Mouse (Mus musculus) midbrain, embryonic 14.5 days (tissue): Measurements from ENCODE around the gene Ccr7. TPM values are rescaled to one million over a fixed set of nuclear protein-coding genes. Genes with fewer than 3 reads are reported as not detected.

ENCODE experiments used
- ATAC-seq: fragments of 200-750 bp; cut with Nextera tagmentation; 2 replicates; pipeline ENCODE4 v1.8.0; 2017; ENCODE audit warnings: moderate number of reproducible peaks, moderate library complexity; ENCODE audit not compliant: low FRiP score, low TSS enrichment
- DNase-seq: peaks from one replicate; pipeline ENCODE4 v3.0.0-alpha.2; 2015
- H3K27ac ChIP-seq: fragments of 300-500 bp; sonication (generic); replicated peaks from 2 replicates; pipeline ENCODE4 v1.5.1; 2014; ENCODE audit warnings: mild to moderate bottlenecking, low read depth, low read length, moderate library complexity
- H3K27me3 ChIP-seq: fragments of 300-500 bp; sonication (generic); 2 replicates; pipeline ENCODE4 v1.6.1; 2014; ENCODE audit warnings: low read length, control low read depth, mixed read lengths; ENCODE audit not compliant: control insufficient read depth, insufficient read depth
- H3K36me3 ChIP-seq: fragments of 300-500 bp; sonication (generic); 2 replicates; pipeline ENCODE4 v1.6.1; 2014; ENCODE audit warnings: low read length, control low read depth; ENCODE audit not compliant: control insufficient read depth, insufficient read depth
- H3K4me1 ChIP-seq: fragments of 300-500 bp; sonication (generic); 2 replicates; pipeline ENCODE4 v1.6.1; 2014; ENCODE audit warnings: mild to moderate bottlenecking, antibody characterized with exemption, low read length, control low read depth; ENCODE audit not compliant: control insufficient read depth, insufficient read depth
- H3K4me2 ChIP-seq: fragments of 300-500 bp; sonication (generic); 2 replicates; pipeline ENCODE4 v1.6.1; 2014; ENCODE audit warnings: mild to moderate bottlenecking, low read length, moderate library complexity
- H3K4me3 ChIP-seq: fragments of 300-500 bp; sonication (generic); replicated peaks from 2 replicates; pipeline ENCODE4 v1.5.1; 2014; ENCODE audit warnings: low read depth, low read length
- H3K9ac ChIP-seq: fragments of 300-500 bp; sonication (generic); replicated peaks from 2 replicates; pipeline ENCODE4 v1.6.1; 2014; ENCODE audit warnings: mild to moderate bottlenecking, low read length, moderate library complexity
- H3K9me3 ChIP-seq: fragments of 300-500 bp; sonication (generic); 2 replicates; pipeline ENCODE4 v1.6.1; 2016; ENCODE audit warnings: low read length, control low read depth, mixed read lengths; ENCODE audit not compliant: control insufficient read depth
- WGBS: fragments of 180-500 bp; shearing (Covaris S2); extraction: QIAGEN DNeasy Blood & Tissue Kit; methylation state at CpG from one replicate; pipeline ENCODE4 v1.1.7; 2014; 5-methylcytosine and 5-hydroxymethylcytosine counted together
- polyA plus RNA-seq: library from polyadenylated mRNA; unstranded; fragments of >200 nt; fragmentation: Nextera tagmentation; extraction: Ambion mirVana; gene quantifications from 2 replicates; pipeline ENCODE4 v1.2.1, GENCODE M21; 2014

The Ccr7 gene
- 0.45 TPM in 1 of 2 replicates, not detected in the other for polyA plus RNA-seq

GRCm38 (mm10) chr11:99154987-99155641 is at the start of gene Ccr7:
Gene Ccr7 (minus strand): TSS chr11:99155077.
- H3K9me3 ChIP-seq, result no peaks in the 10 kb centered on the region
- no peaks in the 10 kb centered on the region for H3K36me3 ChIP-seq
- H3K27ac ChIP-seq, result no peak within 1 kb of the TSS
- no peak within 1 kb of the TSS for H3K4me2 ChIP-seq
- H3K9ac ChIP-seq, result no peak within 1 kb of the TSS
- no peak within 1 kb of the TSS for H3K4me3 ChIP-seq
- WGBS, result 80% methylated on average over 12 of the region's 12 CpGs
- no peak for ATAC-seq
- no peaks in the 10 kb centered on the region for H3K27me3 ChIP-seq
- H3K4me1 ChIP-seq, result no peaks in the 10 kb centered on the region
- DNase-seq, result no peak

GRCm38 (mm10) chr11:99189154-99189582 is 34.3 kb upstream of the Ccr7 start:
- H3K4me3 ChIP-seq, result no peak overlapping the region
- no peak overlapping the region for H3K9ac ChIP-seq
- no peaks in the 10 kb centered on the region for H3K27me3 ChIP-seq
- no peaks in the 10 kb centered on the region for H3K36me3 ChIP-seq
- no peak overlapping the region for H3K27ac ChIP-seq
- H3K9me3 ChIP-seq, result no peaks in the 10 kb centered on the region
- no peak overlapping the region for H3K4me2 ChIP-seq
- no peaks in the 10 kb centered on the region for H3K4me1 ChIP-seq
- peak; percentile 77 for DNase-seq
- no peak for ATAC-seq
- 28% methylated on average over 14 of the region's 14 CpGs for WGBS

DNA sequence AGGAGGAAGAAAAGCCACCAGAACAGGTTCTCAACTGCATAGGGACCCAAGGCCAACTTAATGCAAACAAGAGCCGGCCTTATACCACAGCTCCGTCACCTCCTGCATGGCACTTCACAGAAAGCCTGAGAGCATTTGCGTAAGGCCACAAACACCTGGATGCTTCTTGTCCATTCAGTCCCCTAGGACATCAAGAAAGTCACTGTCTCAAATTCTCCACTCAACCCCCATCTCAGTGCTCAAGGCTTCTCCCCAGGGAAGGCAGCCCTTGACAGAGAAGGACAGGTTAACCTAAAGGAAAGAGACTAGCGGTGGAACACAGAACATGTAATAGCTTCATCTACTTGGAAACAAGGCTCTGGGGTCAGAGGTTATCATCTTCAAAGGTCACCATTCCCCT is 32.5 kb upstream of the Ccr7 start:
- H3K36me3 ChIP-seq, result no peaks in the 10 kb centered on the region
- no peak overlapping the region for H3K27ac ChIP-seq
- no peak overlapping the region for H3K9ac ChIP-seq
- ATAC-seq (no peak), DNase-seq (no peak)
- WGBS, result 94% methylated on average over 4 of the region's 4 CpGs
- H3K9me3 ChIP-seq, result no peaks in the 10 kb centered on the region
- no peak overlapping the region for H3K4me3 ChIP-seq
- no peaks in the 10 kb centered on the region for H3K27me3 ChIP-seq
- no peak overlapping the region for H3K4me2 ChIP-seq
- H3K4me1 ChIP-seq, result no peaks in the 10 kb centered on the region

DNA sequence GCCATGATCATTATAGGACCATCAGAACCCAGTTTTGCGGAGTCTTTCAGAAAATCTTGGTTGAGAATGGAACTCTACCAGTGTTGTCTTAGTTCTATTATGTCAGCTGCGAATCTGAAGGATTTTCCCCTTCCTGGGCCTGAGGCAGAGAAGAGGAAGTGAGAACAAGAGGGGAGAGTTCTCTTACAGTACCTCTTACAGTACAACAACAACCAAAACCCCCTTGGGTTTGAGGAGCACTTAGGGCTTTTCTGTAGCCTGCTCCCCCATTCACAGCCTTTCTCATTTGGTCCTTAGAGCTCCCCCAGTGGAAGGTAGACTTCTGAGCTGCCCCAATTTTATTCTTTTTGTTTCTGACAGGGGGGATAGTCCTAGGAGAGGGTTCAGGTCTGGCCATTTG is 32.0 kb upstream of the Ccr7 start:
- no peaks in the 10 kb centered on the region for H3K36me3 ChIP-seq
- no peaks in the 10 kb centered on the region for H3K27me3 ChIP-seq
- no peak overlapping the region for H3K27ac ChIP-seq
- no peak overlapping the region for H3K4me2 ChIP-seq
- ATAC-seq (no peak), DNase-seq (no peak)
- H3K4me3 ChIP-seq, result no peak overlapping the region
- WGBS, result 78% methylated on average over 2 of the region's 2 CpGs
- H3K9me3 ChIP-seq, result no peaks in the 10 kb centered on the region
- no peak overlapping the region for H3K9ac ChIP-seq
- H3K4me1 ChIP-seq, result no peaks in the 10 kb centered on the region

DNA sequence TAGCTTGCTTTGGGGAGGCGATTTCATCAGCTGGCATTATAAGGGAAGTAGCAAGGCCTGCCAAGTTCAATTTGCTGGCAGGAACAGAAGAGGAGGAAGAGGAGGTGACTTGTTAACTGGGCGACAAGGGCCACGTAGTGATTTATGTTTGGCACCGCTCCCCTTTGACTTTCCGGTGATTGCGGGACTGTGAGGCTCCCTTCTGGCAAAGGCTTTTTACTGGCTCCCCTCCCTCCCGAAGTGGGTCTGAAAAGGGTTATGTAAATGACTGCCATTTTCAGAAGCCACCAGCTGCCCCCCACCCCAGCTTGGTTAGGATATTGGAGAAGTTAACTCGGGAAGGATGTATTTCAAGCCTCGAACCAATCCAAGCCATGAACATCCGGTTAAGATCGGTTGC is 27.7 kb upstream of the Ccr7 start:
- WGBS, result 79% methylated on average over 11 of the region's 11 CpGs
- Histone ChIP-seq H3K9ac (no peak overlapping the region), H3K27ac (no peak overlapping the region), H3K36me3 (no peaks in the 10 kb centered on the region), H3K4me1 (no peaks in the 10 kb centered on the region), H3K4me3 (no peak overlapping the region), H3K9me3 (no peaks in the 10 kb centered on the region), H3K27me3 (no peaks in the 10 kb centered on the region), H3K4me2 (no peak overlapping the region)
- DNase-seq, result no peak
- ATAC-seq, result no peak

GRCm38 (mm10) chr11:99180071-99180470 is 25.2 kb upstream of the Ccr7 start:
- WGBS, result 84% methylated on average over 5 of the region's 5 CpGs
- H3K9ac ChIP-seq, result no peak overlapping the region
- no peaks in the 10 kb centered on the region for H3K9me3 ChIP-seq
- no peaks in the 10 kb centered on the region for H3K4me1 ChIP-seq
- H3K4me2 ChIP-seq, result no peak overlapping the region
- ATAC-seq, result no peak
- H3K27ac ChIP-seq, result no peak overlapping the region
- no peak overlapping the region for H3K4me3 ChIP-seq
- DNase-seq, result no peak
- H3K36me3 ChIP-seq, result no peaks in the 10 kb centered on the region
- no peaks in the 10 kb centered on the region for H3K27me3 ChIP-seq

- WGBS, result 65% methylated on average over 2 of the region's 3 CpGs
- no peak overlapping the region for H3K4me3 ChIP-seq
- no peaks in the 10 kb centered on the region for H3K27me3 ChIP-seq
- no peaks in the 10 kb centered on the region for H3K36me3 ChIP-seq
- H3K27ac ChIP-seq, result no peak overlapping the region
- DNase-seq (no peak), ATAC-seq (no peak)
- H3K9ac ChIP-seq, result no peak overlapping the region
- no peak overlapping the region for H3K4me2 ChIP-seq
- H3K9me3 ChIP-seq, result no peaks in the 10 kb centered on the region
- no peaks in the 10 kb centered on the region for H3K4me1 ChIP-seq
Measured at GRCm38 (mm10) chr11:99177925-99178198, 23.0 kb upstream of the Ccr7 start.

DNA sequence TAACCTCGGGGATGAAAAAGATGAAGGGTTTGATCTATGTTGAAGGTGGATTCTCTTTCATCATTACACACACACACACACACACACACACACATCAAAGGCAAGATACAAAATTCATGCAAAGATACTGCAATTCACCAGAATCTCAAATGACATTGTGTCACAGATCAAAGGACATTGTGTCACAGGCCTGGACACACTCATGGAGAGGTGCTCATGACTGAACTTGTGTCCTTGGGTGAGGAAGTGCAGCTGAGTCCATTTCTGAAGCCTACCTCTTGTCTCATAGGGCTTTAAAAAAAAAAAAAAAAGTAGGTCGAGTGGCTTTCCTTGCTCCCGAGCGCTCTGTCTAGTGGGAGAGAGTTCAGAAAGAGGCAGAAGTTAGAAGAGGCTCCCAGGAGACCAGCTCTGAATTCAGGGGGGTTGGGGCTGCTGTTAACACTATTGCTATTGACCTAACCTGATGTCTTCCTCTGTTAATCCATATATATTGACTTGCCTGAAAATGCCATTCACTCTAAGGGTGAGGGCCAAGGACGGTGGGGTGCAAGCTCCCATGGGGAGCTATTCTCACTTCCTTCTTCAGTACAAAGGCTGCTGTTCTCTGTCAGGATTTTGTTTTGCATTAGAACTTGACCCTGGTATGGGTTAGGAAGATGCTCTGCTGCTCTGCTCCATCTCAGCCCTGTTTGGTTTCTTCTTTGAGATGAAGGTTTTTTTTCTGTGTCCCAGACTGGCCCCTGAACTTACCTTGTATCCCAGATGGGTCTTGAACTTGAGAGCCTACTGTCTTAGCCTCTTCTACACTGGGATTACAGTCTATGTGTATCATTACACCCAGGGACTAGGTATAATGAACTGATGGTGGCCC is 22.4 kb upstream of the Ccr7 start:
- ATAC-seq (no peak), DNase-seq (no peak)
- Histone ChIP-seq H3K27me3 (no peaks in the 10 kb centered on the region), H3K4me3 (no peak overlapping the region), H3K9me3 (no peaks in the 10 kb centered on the region), H3K4me2 (no peak overlapping the region), H3K36me3 (no peaks in the 10 kb centered on the region), H3K4me1 (no peaks in the 10 kb centered on the region), H3K9ac (no peak overlapping the region), H3K27ac (no peak overlapping the region)
- WGBS, result 70% methylated on average over 5 of the region's 5 CpGs

GRCm38 (mm10) chr11:99172002-99172401 is 17.1 kb upstream of the Ccr7 start:
- H3K27ac ChIP-seq, result no peak overlapping the region
- no peak overlapping the region for H3K9ac ChIP-seq
- no peaks in the 10 kb centered on the region for H3K36me3 ChIP-seq
- DNase-seq (no peak), ATAC-seq (no peak)
- H3K4me2 ChIP-seq, result no peak overlapping the region
- 81% methylated on average over 4 of the region's 4 CpGs for WGBS
- H3K4me1 ChIP-seq, result no peaks in the 10 kb centered on the region
- no peaks in the 10 kb centered on the region for H3K9me3 ChIP-seq
- no peak overlapping the region for H3K4me3 ChIP-seq
- no peaks in the 10 kb centered on the region for H3K27me3 ChIP-seq
